8 mouse cellular contexts compared by ENCODE assay signal in the genomic region with DNA sequence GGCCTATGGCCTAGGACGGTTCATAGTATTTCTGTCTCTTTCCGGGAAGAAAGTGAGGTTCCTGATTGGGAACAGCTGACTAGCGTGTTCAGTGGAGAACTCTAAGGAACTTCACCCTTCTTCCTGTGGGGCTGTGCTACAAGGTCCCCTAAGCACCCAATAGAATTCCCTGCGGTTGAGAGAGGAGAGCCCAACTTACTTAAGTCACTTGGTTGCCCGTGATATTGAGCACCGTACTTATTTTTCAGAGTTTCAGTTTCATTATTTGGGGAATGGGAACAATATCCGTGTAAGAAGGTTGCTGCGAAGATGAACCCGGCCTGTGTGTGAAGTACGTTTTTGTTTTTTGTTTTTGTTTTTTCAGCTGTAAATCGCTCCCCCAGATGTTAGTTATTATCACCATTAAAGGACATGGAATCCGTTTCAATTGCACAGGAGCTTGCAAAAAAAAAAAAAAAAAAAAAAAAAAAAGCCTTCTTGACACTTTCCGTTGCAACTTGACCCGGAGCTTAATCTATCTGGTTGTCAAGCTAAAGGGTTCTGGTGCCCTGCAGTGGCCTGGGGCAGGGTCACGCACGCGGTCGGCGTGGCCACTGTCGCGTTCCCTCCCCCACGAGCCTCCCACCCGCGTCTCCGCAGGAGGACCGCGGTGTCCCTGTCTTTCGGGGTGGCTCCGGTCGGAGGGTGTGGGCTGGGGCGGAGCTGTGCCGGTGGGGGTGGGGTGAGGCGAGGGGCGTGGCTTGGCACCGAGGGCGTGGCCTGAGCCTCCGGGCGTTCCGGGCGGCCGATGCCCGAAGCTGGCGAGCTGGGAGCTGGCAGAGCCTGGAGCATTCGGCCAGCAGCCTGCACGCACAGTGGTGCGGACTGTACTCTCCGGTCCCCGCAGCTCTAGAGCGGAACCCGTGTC. TPM values are rescaled to one million over a fixed set of nuclear protein-coding genes. Genes with fewer than 3 reads are reported as not detected.
DNase-seq lines count a peak whose midpoint lies in the region; ATAC-seq lines count a peak whose summit lies in the region.

Gene Aff1, plus strand, starts transcription at position 751 of the 907 bp plus-strand sequence.

- DNase-seq in T-cell, adult 2 months (ENCODE audit: low spot score): peak; percentile 79
- DNase-seq in cerebellum, postnatal 36 days: peak; percentile 66 to 72
- DNase-seq in frontal cortex, postnatal 36 days (ENCODE audit: low spot score in 2 of 2): peak; percentile 46 to 70
- DNase-seq in hindbrain, embryonic 14.5 days (ENCODE audit: low spot score): peak; percentile 61
- DNase-seq in left cerebral cortex, adult 11 months (ENCODE audit: low spot score): peak; percentile 32
- DNase-seq in lung, postnatal 4 days: peak; percentile 94 to 96
- DNase-seq in retina, postnatal 1 day: peak; percentile 89
- peak; percentile 92 to 97 for DNase-seq in urinary bladder, adult 18-20 months (ENCODE audit: low spot score in 2 of 2)

- peak within 1 kb of the TSS; percentile 48 for H3K4me3 ChIP-seq in hindbrain, embryonic 14.5 days (replicated peaks; ENCODE audit: low read length)

- peak; percentile 86 for ATAC-seq in hindbrain, embryonic 14.5 days (ENCODE audit: low FRiP score)

- 5% methylated on average over 45 of the region's 50 CpGs for WGBS in hindbrain, embryonic 14.5 days

- peak within 1 kb of the TSS; percentile 84 for H3K4me2 ChIP-seq in hindbrain, embryonic 14.5 days (replicated peaks)

- H3K4me1 ChIP-seq in hindbrain, embryonic 14.5 days (replicated peaks; ENCODE audit: control insufficient read depth, insufficient read depth, low read length): peaks cover 6% of the 10 kb centered on the region; the same call in 1 of the 2 replicates

- H3K27me3 ChIP-seq in hindbrain, embryonic 14.5 days (ENCODE audit: control insufficient read depth, insufficient read depth, low read length): peaks cover 26% of the 10 kb centered on the region

- H3K9me3 ChIP-seq in hindbrain, embryonic 14.5 days (ENCODE audit: control insufficient read depth, low read length): no peaks in the 10 kb centered on the region

- no peaks in the 10 kb centered on the region for H3K36me3 ChIP-seq in hindbrain, embryonic 14.5 days (replicated peaks; ENCODE audit: control insufficient read depth, insufficient read depth)

- no peak within 1 kb of the TSS for H3K27ac ChIP-seq in hindbrain, embryonic 14.5 days

- H3K9ac ChIP-seq in hindbrain, embryonic 14.5 days: peak within 1 kb of the TSS; percentile 54

RNA-seq across cellular contexts. Expression of gene Aff1, which starts in this region (rescaled TPM):
- 2.7 and 3.9 TPM in 2 replicates for polyA plus RNA-seq in hindbrain, embryonic 14.5 days (2014; fragmentation: Nextera tagmentation; extraction: Ambion mirVana)

Comparison
In these comparisons a context has a peak if more than half of its experiments do, and no peak if none do; other contexts are left out.
1. DNase-seq: peak in every context shown above with its lines; median percentile 95 in lung, postnatal 4 days; 94 in urinary bladder, adult 18-20 months; 89 in retina, postnatal 1 day; 79 in T-cell, adult 2 months; 69 in cerebellum, postnatal 36 days; 61 in hindbrain, embryonic 14.5 days; 58 in frontal cortex, postnatal 36 days; 32 in left cerebral cortex, adult 11 months.